In genomic region chr4:43407071-43407920, GRCm38 (mm10) we compare ENCODE assay signal across 8 mouse cellular contexts. TPM values are rescaled to one million over a fixed set of nuclear protein-coding genes. Genes with fewer than 3 reads are reported as not detected.
A peak's percentile ranks its signal among the peaks of the same experiment; 100 is the strongest.
DNase-seq lines count a peak whose midpoint lies in the region; ATAC-seq lines count a peak whose summit lies in the region.

No protein-coding gene starts in this region.

- no peaks in the 10 kb centered on the region for H3K27me3 ChIP-seq in kidney, embryonic 15.5 days
- H3K27me3 ChIP-seq in embryonic facial prominence, embryonic 11.5 days (ENCODE audit: control insufficient read depth, insufficient read depth, low read length) = no peaks in the 10 kb centered on the region
- no peaks in the 10 kb centered on the region for H3K27me3 ChIP-seq in hindbrain, embryonic 16.5 days (replicated peaks; ENCODE audit: control insufficient read depth, insufficient read depth, low read length)
- H3K27me3 ChIP-seq in neural tube, embryonic 13.5 days = no peaks in the 10 kb centered on the region

- H3K4me1 ChIP-seq in kidney, embryonic 15.5 days = peaks cover 33% of the 10 kb centered on the region
- no peaks in the 10 kb centered on the region for H3K4me1 ChIP-seq in embryonic facial prominence, embryonic 11.5 days (ENCODE audit: control insufficient read depth, insufficient read depth, low read length)
- peaks cover 28% of the 10 kb centered on the region for H3K4me1 ChIP-seq in hindbrain, embryonic 16.5 days (ENCODE audit: control insufficient read depth, insufficient read depth, low read depth, low read length)
- peaks cover 50% of the 10 kb centered on the region for H3K4me1 ChIP-seq in neural tube, embryonic 13.5 days (replicated peaks)

- H3K9me3 ChIP-seq in kidney, embryonic 15.5 days (replicated peaks) = no peaks in the 10 kb centered on the region
- no peaks in the 10 kb centered on the region for H3K9me3 ChIP-seq in embryonic facial prominence, embryonic 11.5 days (replicated peaks; ENCODE audit: control insufficient read depth, low read length)
- no peaks in the 10 kb centered on the region for H3K9me3 ChIP-seq in hindbrain, embryonic 16.5 days (ENCODE audit: control insufficient read depth, low read length)
- no peaks in the 10 kb centered on the region for H3K9me3 ChIP-seq in neural tube, embryonic 13.5 days

- peak overlapping the region; percentile 54 for H3K4me3 ChIP-seq in kidney, embryonic 15.5 days (replicated peaks)
- peak overlapping the region; percentile 30 for H3K4me3 ChIP-seq in embryonic facial prominence, embryonic 11.5 days (ENCODE audit: low read depth, low read length)
- H3K4me3 ChIP-seq in hindbrain, embryonic 16.5 days (ENCODE audit: low read length) = peak overlapping the region; percentile 61
- peak overlapping the region; percentile 64 for H3K4me3 ChIP-seq in neural tube, embryonic 13.5 days

- no peak for DNase-seq in kidney, adult 11 months
- DNase-seq in embryonic facial prominence, embryonic 11.5 days (ENCODE audit: low spot score) = no peak
- DNase-seq in gastrocnemius, postnatal 36 days = no peak
- DNase-seq in embryo, embryonic 10.5 days (ENCODE audit: low spot score) = no peak
- no peak for DNase-seq in layer of hippocampus, adult 11-12 months (ENCODE audit: low spot score)

- no peaks in the 10 kb centered on the region for H3K36me3 ChIP-seq in kidney, embryonic 15.5 days
- H3K36me3 ChIP-seq in embryonic facial prominence, embryonic 11.5 days (replicated peaks; ENCODE audit: control insufficient read depth, insufficient read depth, low read depth, low read length) = no peaks in the 10 kb centered on the region
- no peaks in the 10 kb centered on the region; the same call in 1 of the 2 replicates for H3K36me3 ChIP-seq in hindbrain, embryonic 16.5 days (ENCODE audit: control insufficient read depth, insufficient read depth, low read length)
- H3K36me3 ChIP-seq in neural tube, embryonic 13.5 days = peaks cover 4% of the 10 kb centered on the region

- intact Hi-C loops in gastrocnemius, postnatal 36 days (cut with DNase I) = no loop called here

- H3K27ac ChIP-seq in kidney, embryonic 15.5 days = peak overlapping the region; percentile 92
- H3K27ac ChIP-seq in embryonic facial prominence, embryonic 11.5 days (replicated peaks; ENCODE audit: low read depth, low read length) = no peak overlapping the region
- peak overlapping the region; percentile 95 for H3K27ac ChIP-seq in hindbrain, embryonic 16.5 days (ENCODE audit: low read depth, low read length)
- peak overlapping the region; percentile 97 for H3K27ac ChIP-seq in neural tube, embryonic 13.5 days (replicated peaks)

- 62% methylated on average over 12 of the region's 12 CpGs for WGBS in kidney, embryonic 15.5 days
- 63% methylated on average over 12 of the region's 12 CpGs for WGBS in embryonic facial prominence, embryonic 11.5 days
- 50% methylated on average over 12 of the region's 12 CpGs for WGBS in hindbrain, embryonic 16.5 days
- 59% methylated on average over 12 of the region's 12 CpGs for WGBS in neural tube, embryonic 13.5 days

- peak overlapping the region; percentile 80 for H3K4me2 ChIP-seq in kidney, embryonic 15.5 days
- H3K4me2 ChIP-seq in embryonic facial prominence, embryonic 11.5 days (ENCODE audit: low read depth, low read length) = peak overlapping the region; percentile 38
- H3K4me2 ChIP-seq in hindbrain, embryonic 16.5 days (ENCODE audit: low read length) = peak overlapping the region; percentile 59
- H3K4me2 ChIP-seq in neural tube, embryonic 13.5 days = peak overlapping the region; percentile 81

- peak overlapping the region; percentile 63 for H3K9ac ChIP-seq in kidney, embryonic 15.5 days
- peak overlapping the region; percentile 53 for H3K9ac ChIP-seq in embryonic facial prominence, embryonic 11.5 days (replicated peaks; ENCODE audit: low read length)
- H3K9ac ChIP-seq in hindbrain, embryonic 16.5 days (ENCODE audit: low read depth, low read length) = peak overlapping the region; percentile 91
- peak overlapping the region; percentile 92 for H3K9ac ChIP-seq in neural tube, embryonic 13.5 days

- ATAC-seq in kidney, embryonic 15.5 days (replicated peaks; ENCODE audit: low FRiP score) = no peak
- no peak for ATAC-seq in embryonic facial prominence, embryonic 11.5 days (replicated peaks; ENCODE audit: insufficient number of reproducible peaks, low FRiP score, low TSS enrichment, low read depth)
- ATAC-seq in hindbrain, embryonic 16.5 days = peak; percentile 53
- peak; percentile 66 for ATAC-seq in neural tube, embryonic 13.5 days (ENCODE audit: low read depth)

RNA-seq across cellular contexts. Expression of gene Fam166b, which starts 21.6 kb away (rescaled TPM):
- polyA plus RNA-seq in kidney, embryonic 15.5 days (2015; fragmentation: Nextera tagmentation; extraction: Ambion mirVana) = 0.27 and 0.44 TPM in 2 replicates
- polyA plus RNA-seq in embryonic facial prominence, embryonic 11.5 days (2014; fragmentation: Nextera tagmentation; extraction: Ambion mirVana) = 0.17 TPM in 1 of 2 replicates, not detected in the other
- 1.1 and 1.4 TPM in 2 replicates for polyA plus RNA-seq in hindbrain, embryonic 16.5 days (2015; fragmentation: Nextera tagmentation; extraction: Ambion mirVana)
- polyA plus RNA-seq in neural tube, embryonic 13.5 days (2015; fragmentation: Nextera tagmentation; extraction: Ambion mirVana) = 0.32 and 0.59 TPM in 2 replicates
- total RNA-seq in gastrocnemius, postnatal 36 days (2021) = not detected

RNA-seq across cellular contexts. Expression of gene Rusc2, which starts 25.5 kb away (rescaled TPM):
- 11.7 and 14.1 TPM in 2 replicates for polyA plus RNA-seq in kidney, embryonic 15.5 days (2015; fragmentation: Nextera tagmentation; extraction: Ambion mirVana)
- polyA plus RNA-seq in embryonic facial prominence, embryonic 11.5 days (2014; fragmentation: Nextera tagmentation; extraction: Ambion mirVana) = 7.4 TPM in 2 replicates
- 70.8 and 86.8 TPM in 2 replicates for polyA plus RNA-seq in hindbrain, embryonic 16.5 days (2015; fragmentation: Nextera tagmentation; extraction: Ambion mirVana)
- polyA plus RNA-seq in neural tube, embryonic 13.5 days (2015; fragmentation: Nextera tagmentation; extraction: Ambion mirVana) = 74.5 and 79.3 TPM in 2 replicates
- 10 to 100 TPM; 20.8 to 23.3 TPM for total RNA-seq in gastrocnemius, postnatal 36 days (2021)

RNA-seq across cellular contexts. Expression of gene Tesk1, which starts 34.4 kb away (rescaled TPM):
- polyA plus RNA-seq in kidney, embryonic 15.5 days (2015; fragmentation: Nextera tagmentation; extraction: Ambion mirVana) = 5.9 and 7.4 TPM in 2 replicates
- 8.2 TPM in 2 replicates for polyA plus RNA-seq in embryonic facial prominence, embryonic 11.5 days (2014; fragmentation: Nextera tagmentation; extraction: Ambion mirVana)
- polyA plus RNA-seq in hindbrain, embryonic 16.5 days (2015; fragmentation: Nextera tagmentation; extraction: Ambion mirVana) = 8.9 and 9.2 TPM in 2 replicates
- polyA plus RNA-seq in neural tube, embryonic 13.5 days (2015; fragmentation: Nextera tagmentation; extraction: Ambion mirVana) = 10.8 and 14.4 TPM in 2 replicates
- total RNA-seq in gastrocnemius, postnatal 36 days (2021) = 10 to 100 TPM; 49.1 to 50.0 TPM

RNA-seq across cellular contexts. Expression of gene Cd72, which starts 47.1 kb away (rescaled TPM):
- 3.0 and 4.3 TPM in 2 replicates for polyA plus RNA-seq in kidney, embryonic 15.5 days (2015; fragmentation: Nextera tagmentation; extraction: Ambion mirVana)
- polyA plus RNA-seq in embryonic facial prominence, embryonic 11.5 days (2014; fragmentation: Nextera tagmentation; extraction: Ambion mirVana) = 2.4 and 2.7 TPM in 2 replicates
- polyA plus RNA-seq in hindbrain, embryonic 16.5 days (2015; fragmentation: Nextera tagmentation; extraction: Ambion mirVana) = 5.1 and 5.3 TPM in 2 replicates
- 2.8 and 3.7 TPM in 2 replicates for polyA plus RNA-seq in neural tube, embryonic 13.5 days (2015; fragmentation: Nextera tagmentation; extraction: Ambion mirVana)
- total RNA-seq in gastrocnemius, postnatal 36 days (2021) = not detected

Comparison
In these comparisons a context has a peak if more than half of its experiments do, and no peak if none do; other contexts are left out.
1. ATAC-seq: peak in hindbrain, embryonic 16.5 days (single experiment) and neural tube, embryonic 13.5 days (single experiment); none in kidney, embryonic 15.5 days (single experiment) and embryonic facial prominence, embryonic 11.5 days (single experiment).
2. Peak in every context shown above with its lines, with median percentiles within 50 percentile points of each other: H3K4me2 ChIP-seq, H3K4me3 ChIP-seq and H3K9ac ChIP-seq.